Mouse (Mus musculus): ENCODE results near the gene Ranbp3.

DNA sequence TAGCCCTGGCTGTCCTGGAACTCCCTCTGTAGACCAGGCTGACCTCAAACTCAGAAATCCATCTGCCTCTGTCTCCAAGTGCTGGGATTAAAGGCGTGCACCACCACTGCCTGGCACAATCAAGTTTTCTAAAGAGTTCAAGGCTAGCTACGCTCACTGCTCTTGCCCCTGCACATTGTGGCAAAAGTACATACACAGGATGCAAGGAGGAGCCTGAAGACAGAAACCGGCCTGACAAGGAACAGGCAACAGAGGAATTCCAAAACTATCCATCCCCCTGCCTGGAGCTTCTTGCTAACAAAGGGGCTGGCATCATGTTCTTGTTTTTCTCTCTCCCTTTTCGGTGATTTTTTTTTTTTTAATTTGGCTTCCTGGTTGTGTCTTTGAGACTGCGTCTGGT lies 71.1 kb downstream of the Ranbp3 start:
- TF ChIP-seq POLR2A (IDR thresholded peaks at IDR 0.05; ENCODE audit: insufficient read length, low read depth): no peak
- no peak for TF ChIP-seq E2F4 (IDR thresholded peaks at IDR 0.05; ENCODE audit: insufficient read depth)
